In the genomic region with DNA sequence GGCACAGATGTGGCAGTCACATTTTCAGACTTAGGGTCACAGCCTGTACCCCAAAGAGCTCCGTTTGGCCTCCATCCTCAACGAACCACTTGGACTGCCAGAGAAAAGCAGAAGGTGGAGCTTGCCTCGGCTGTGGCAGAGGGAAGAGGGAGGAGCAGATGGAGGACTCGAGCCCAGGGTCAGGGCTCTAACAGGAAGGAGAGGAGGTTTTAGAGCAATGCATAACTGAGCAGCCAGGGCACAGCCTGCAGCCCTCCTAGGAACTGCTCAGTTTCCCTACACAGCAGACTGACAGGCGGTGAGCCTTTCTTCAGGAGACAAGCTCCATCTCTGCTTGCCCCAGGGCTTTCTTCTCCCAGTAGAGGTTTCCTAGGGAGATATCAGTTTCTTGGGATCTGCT, we compare ENCODE assay signal across 13 mouse cellular contexts.
DNase-seq lines count a peak whose midpoint lies in the region; ATAC-seq and TF ChIP-seq lines count a peak whose summit lies in the region.
"Had no signal": no experiment of that assay in that cellular context is flagged by ENCODE, and none has a peak within 500 bp of the region (broad histone marks: within the 10 kb centered on the region; RNA-seq: fewer than 3 reads in every experiment).

No protein-coding gene starts in this region.

- TF ChIP-seq CTCF in forebrain, postnatal 0 days (IDR thresholded peaks at IDR 0.05; ENCODE audit: low read depth), result no peak
- no peak for TF ChIP-seq CTCF in testis, adult 2 months (IDR thresholded peaks at IDR 0.05; ENCODE audit: control insufficient read depth, insufficient read depth, insufficient replicate concordance, low read depth, low read length)

- H3K4me3 ChIP-seq in forebrain, embryonic 11.5 days (ENCODE audit: low read depth, low read length), result no peak overlapping the region
- no peak overlapping the region for H3K4me3 ChIP-seq in forebrain, postnatal 0 days (ENCODE audit: low read depth, low read length)
- H3K4me3 ChIP-seq in testis, adult 2 months (ENCODE audit: control insufficient read depth, low read depth, low read length), result no peak overlapping the region
- no peak overlapping the region for H3K4me3 ChIP-seq in liver, embryonic 16.5 days (ENCODE audit: low read depth, low read length)
- H3K4me3 ChIP-seq: myocyte; stomach, embryonic 15.5 days had no signal

- DNase-seq in forebrain, embryonic 11.5 days (ENCODE audit: low spot score), result no peak
- no peak for DNase-seq in forebrain, postnatal 0 days
- no peak for DNase-seq in testis, postnatal 10 days (ENCODE audit: low spot score)
- no peak for DNase-seq in urinary bladder, adult 18-20 months (ENCODE audit: low spot score in 2 of 2)
- no peak for DNase-seq in adrenal gland, postnatal 25 days
- no peak for DNase-seq in thymus, postnatal 14 days
- DNase-seq: cerebellum, adult 18-20 months; kidney, postnatal 4 days had no signal

- H3K9me3 ChIP-seq in forebrain, embryonic 11.5 days (ENCODE audit: control insufficient read depth, low read length), result no peaks in the 10 kb centered on the region
- no peaks in the 10 kb centered on the region for H3K9me3 ChIP-seq in forebrain, postnatal 0 days (ENCODE audit: low read length)
- no peaks in the 10 kb centered on the region for H3K9me3 ChIP-seq in liver, embryonic 16.5 days (replicated peaks; ENCODE audit: control insufficient read depth, low read length)
- H3K9me3 ChIP-seq: stomach, embryonic 15.5 days had no signal

- no peaks in the 10 kb centered on the region for H3K27me3 ChIP-seq in forebrain, embryonic 11.5 days (ENCODE audit: control insufficient read depth, insufficient read depth, low read length)
- H3K27me3 ChIP-seq in forebrain, postnatal 0 days (ENCODE audit: insufficient read depth, low read length), result no peaks in the 10 kb centered on the region
- H3K27me3 ChIP-seq in testis, adult 2 months (ENCODE audit: control insufficient read depth, insufficient read depth, low read length), result no peaks in the 10 kb centered on the region
- no peaks in the 10 kb centered on the region for H3K27me3 ChIP-seq in liver, embryonic 16.5 days (ENCODE audit: control insufficient read depth, insufficient read depth, low read depth, low read length)
- H3K27me3 ChIP-seq: stomach, embryonic 15.5 days had no signal

- no peak overlapping the region for H3K9ac ChIP-seq in forebrain, embryonic 11.5 days (ENCODE audit: low read length)
- H3K9ac ChIP-seq in forebrain, postnatal 0 days, result no peak overlapping the region
- 0 out of 2 replicates have a peak overlapping the region, but pooled peaks have one; percentile 1 for H3K9ac ChIP-seq in liver, embryonic 16.5 days (ENCODE audit: low read depth, low read length)
- H3K9ac ChIP-seq: stomach, embryonic 15.5 days had no signal

- 0 out of 2 replicates have a peak, but pooled peaks have one; percentile 30 for ATAC-seq in forebrain, embryonic 11.5 days (replicated peaks; ENCODE audit: low FRiP score)
- ATAC-seq in forebrain, postnatal 0 days, result no peak
- ATAC-seq in liver, embryonic 16.5 days (ENCODE audit: low read depth), result peak; percentile 54
- ATAC-seq: intestine, embryonic 16.5 days had no signal

- 26% methylated on average over 5 of the region's 5 CpGs for WGBS in forebrain, embryonic 11.5 days
- 30% methylated on average over 5 of the region's 5 CpGs for WGBS in forebrain, postnatal 0 days
- 31% methylated on average over 5 of the region's 5 CpGs for WGBS in liver, embryonic 16.5 days (ENCODE audit: insufficient replicate concordance)

- H3K4me2 ChIP-seq in forebrain, embryonic 11.5 days (ENCODE audit: low read depth, low read length, severe bottlenecking), result no peak overlapping the region
- H3K4me2 ChIP-seq in forebrain, postnatal 0 days (ENCODE audit: low read depth), result no peak overlapping the region
- no peak overlapping the region for H3K4me2 ChIP-seq in liver, embryonic 16.5 days (ENCODE audit: low read depth, low read length)
- H3K4me2 ChIP-seq: stomach, embryonic 15.5 days had no signal

- peaks cover 2% of the 10 kb centered on the region; the same call in 1 of the 2 replicates for H3K4me1 ChIP-seq in forebrain, embryonic 11.5 days (replicated peaks; ENCODE audit: control insufficient read depth, insufficient read depth, low read length)
- no peaks in the 10 kb centered on the region for H3K4me1 ChIP-seq in forebrain, postnatal 0 days (ENCODE audit: insufficient read depth)
- no peaks in the 10 kb centered on the region for H3K4me1 ChIP-seq in testis, adult 2 months (ENCODE audit: control insufficient read depth, insufficient read depth, low read length)
- H3K4me1 ChIP-seq in liver, embryonic 16.5 days (ENCODE audit: control insufficient read depth, low read depth, low read length), result peaks cover 22% of the 10 kb centered on the region

- H3K36me3 ChIP-seq in forebrain, embryonic 11.5 days (ENCODE audit: control insufficient read depth, insufficient read depth, low read length), result no peaks in the 10 kb centered on the region
- no peaks in the 10 kb centered on the region for H3K36me3 ChIP-seq in forebrain, postnatal 0 days (ENCODE audit: insufficient read depth)
- H3K36me3 ChIP-seq in testis, adult 2 months (ENCODE audit: control insufficient read depth, insufficient read depth, low read length), result no peaks in the 10 kb centered on the region
- H3K36me3 ChIP-seq in liver, embryonic 16.5 days (ENCODE audit: control insufficient read depth, insufficient read depth), result no peaks in the 10 kb centered on the region
- H3K36me3 ChIP-seq: stomach, embryonic 15.5 days had no signal

- no peak overlapping the region for H3K27ac ChIP-seq in forebrain, embryonic 11.5 days (ENCODE audit: low read depth, low read length)
- H3K27ac ChIP-seq in forebrain, postnatal 0 days (ENCODE audit: low read depth, low read length), result no peak overlapping the region
- peak overlapping the region; percentile 14; the same call in 1 of the 2 replicates for H3K27ac ChIP-seq in testis, adult 2 months (ENCODE audit: control insufficient read depth, insufficient read depth, low read depth, low read length)
- peak overlapping the region; percentile 43 for H3K27ac ChIP-seq in liver, embryonic 16.5 days (ENCODE audit: low read length)
- H3K27ac ChIP-seq: stomach, embryonic 15.5 days had no signal

- no peak for TF ChIP-seq POLR2A in testis, adult 2 months (IDR thresholded peaks at IDR 0.05; ENCODE audit: control insufficient read depth, low read depth, low read length)

Comparison
In these comparisons a context has a peak if more than half of its experiments do, and no peak if none do; other contexts are left out.
1. H3K27ac ChIP-seq: peak in testis, adult 2 months (single experiment) and liver, embryonic 16.5 days (single experiment); none in forebrain, embryonic 11.5 days (single experiment) and forebrain, postnatal 0 days (single experiment).